Mouse (Mus musculus) kidney, adult 2 months (tissue): ENCODE measurements around the gene Ankrd28. TPM values are rescaled to one million over a fixed set of nuclear protein-coding genes. Genes with fewer than 3 reads are reported as not detected.
A peak's percentile ranks its signal among the peaks of the same experiment; 100 is the strongest.

Experiments
- DNase-seq: peaks from one replicate; pipeline ENCODE4 v3.0.0; 2021
- H3K27ac ChIP-seq: fragments of 200-500 bp; 2 replicates; pipeline ENCODE4 v1.5.1; 2012; ENCODE audit warnings: low read depth, low read length, control low read depth, inconsistent platforms; ENCODE audit not compliant: insufficient read depth
- H3K27me3 ChIP-seq: fragments of 200-500 bp; replicated peaks from 2 replicates; pipeline ENCODE4 v1.6.1; 2012; ENCODE audit warnings: mild to moderate bottlenecking, moderate library complexity, low read length, inconsistent platforms; ENCODE audit not compliant: control insufficient read depth, insufficient read depth
- H3K36me3 ChIP-seq: fragments of 200-500 bp; 2 replicates; pipeline ENCODE4 v1.6.1; 2012; ENCODE audit warnings: mild to moderate bottlenecking, moderate library complexity, low read length, inconsistent platforms; ENCODE audit not compliant: control insufficient read depth, insufficient read depth
- H3K4me1 ChIP-seq: fragments of 200-500 bp; 2 replicates; pipeline ENCODE4 v1.6.1; 2011; ENCODE audit warnings: low read length; ENCODE audit not compliant: control insufficient read depth, insufficient read depth
- H3K4me3 ChIP-seq: fragments of 200-500 bp; 2 replicates; pipeline ENCODE4 v1.5.1; 2011; ENCODE audit warnings: mild to moderate bottlenecking, low read depth, low read length, control low read depth; ENCODE audit not compliant: insufficient read depth
- CTCF ChIP-seq: fragments of 200-500 bp; conservative IDR thresholded peaks from 2 replicates; pipeline ENCODE4 v1.5.1; 2011; ENCODE audit warnings: low read depth, mild to moderate bottlenecking, control low read depth, low read length, moderate library complexity, mixed read lengths; ENCODE audit not compliant: insufficient read depth, insufficient read length
- POLR2A ChIP-seq: fragments of 200-500 bp; IDR thresholded peaks from one replicate; pipeline ENCODE4 v1.6.1; 2011; ENCODE audit warnings: low read depth, low read length, control low read depth
- WGBS: fragments of 180-500 bp; shearing (Covaris S2); methylation state at CpG from one replicate; pipeline ENCODE4 v1.1.7; 2018; 5-methylcytosine and 5-hydroxymethylcytosine counted together
- polyA plus RNA-seq: library from polyadenylated mRNA; depleted of rRNA; stranded (reverse); fragments of >200 nt; gene quantifications from 2 replicates; pipeline ENCODE4 v1.2.3, GENCODE M21; 2012

Ankrd28 gene
- polyA plus RNA-seq, 1 experiment, result 7.0 TPM

- Histone ChIP-seq H3K27me3 (no peaks in the 10 kb centered on the region), H3K4me1 (no peaks in the 10 kb centered on the region; the same call in 1 of the 2 replicates), H3K27ac (no peak overlapping the region), H3K4me3 (no peak overlapping the region), H3K36me3 (no peaks in the 10 kb centered on the region)
- no peak for DNase-seq
- TF ChIP-seq POLR2A (no peak), CTCF (no peak)
These were observed 3.2 kb downstream of the Ankrd28 start for GRCm38 (mm10) chr14:31827221-31827620.

- Histone ChIP-seq H3K27me3 (no peaks in the 10 kb centered on the region), H3K36me3 (no peaks in the 10 kb centered on the region), H3K4me3 (no peak overlapping the region), H3K27ac (no peak overlapping the region), H3K4me1 (0 out of 2 replicates have a peak, but pooled peaks cover 2% of the 10 kb centered on the region)
- peak; percentile 40 for DNase-seq
- 79% methylated on average over 5 of the region's 5 CpGs for WGBS
- TF ChIP-seq POLR2A (no peak), CTCF (no peak)
These were observed 20.5 kb downstream of the Ankrd28 start for GRCm38 (mm10) chr14:31809942-31810341.

DNA sequence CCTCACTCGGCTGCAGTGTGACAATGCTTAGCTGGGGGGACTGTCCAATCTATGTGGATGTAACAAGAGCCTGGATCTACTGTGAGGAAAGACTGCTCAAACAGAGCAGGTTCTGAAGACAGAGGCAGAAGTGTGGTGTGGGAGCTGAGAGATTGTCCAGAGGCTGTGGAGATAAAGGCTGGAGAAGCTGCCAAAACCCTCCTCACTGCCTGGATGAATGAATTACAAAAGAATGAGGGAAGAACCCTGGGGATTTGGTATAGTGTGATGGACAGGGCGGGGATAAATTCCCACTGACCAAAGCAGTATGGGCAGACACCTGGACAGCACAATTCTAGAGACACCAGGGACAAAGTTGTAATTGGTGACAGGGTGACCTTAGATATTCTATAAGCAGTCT, 26.7 kb downstream of the Ankrd28 start:
- Histone ChIP-seq H3K36me3 (no peaks in the 10 kb centered on the region), H3K27me3 (no peaks in the 10 kb centered on the region), H3K4me1 (no peaks in the 10 kb centered on the region; the same call in 1 of the 2 replicates), H3K4me3 (no peak overlapping the region), H3K27ac (no peak overlapping the region)
- TF ChIP-seq POLR2A, result no peak
- no peak for TF ChIP-seq CTCF
- no peak for DNase-seq
- WGBS, result 65% methylated on average over 2 of the region's 2 CpGs

DNA sequence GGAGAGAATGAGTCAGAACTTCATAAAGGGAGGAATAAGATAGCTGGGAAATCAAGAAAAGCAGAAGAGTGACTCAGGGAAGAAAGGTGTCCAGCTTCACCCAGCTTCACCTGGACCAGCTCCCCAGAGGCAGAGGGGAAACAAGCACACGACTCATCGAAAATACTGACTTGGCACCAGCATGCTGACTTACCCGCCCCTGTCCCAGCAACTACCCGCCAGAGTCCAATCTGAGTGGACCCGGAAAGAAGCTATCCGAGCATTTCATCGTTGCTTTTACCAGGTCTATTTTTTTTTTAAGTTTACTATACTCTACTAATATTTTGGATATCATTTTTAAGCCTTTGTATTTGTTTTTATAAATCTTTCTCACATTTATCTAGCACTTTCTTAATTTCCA, 29.5 kb downstream of the Ankrd28 start:
- peak; percentile 78 for DNase-seq
- Histone ChIP-seq H3K27ac (no peak overlapping the region), H3K27me3 (no peaks in the 10 kb centered on the region), H3K4me1 (no peaks in the 10 kb centered on the region; the same call in 1 of the 2 replicates), H3K4me3 (no peak overlapping the region), H3K36me3 (no peaks in the 10 kb centered on the region)
- TF ChIP-seq POLR2A (no peak), CTCF (no peak)
- 32% methylated on average over 7 of the region's 7 CpGs for WGBS

GRCm38 (mm10) chr14:31800446-31800845, 30.0 kb downstream of the Ankrd28 start:
- WGBS, result 84% methylated on average over 5 of the region's 5 CpGs
- DNase-seq, result no peak
- Histone ChIP-seq H3K27me3 (no peaks in the 10 kb centered on the region), H3K4me1 (no peaks in the 10 kb centered on the region; the same call in 1 of the 2 replicates), H3K4me3 (no peak overlapping the region), H3K27ac (no peak overlapping the region), H3K36me3 (no peaks in the 10 kb centered on the region)
- no peak for TF ChIP-seq POLR2A
- TF ChIP-seq CTCF, result no peak

DNA sequence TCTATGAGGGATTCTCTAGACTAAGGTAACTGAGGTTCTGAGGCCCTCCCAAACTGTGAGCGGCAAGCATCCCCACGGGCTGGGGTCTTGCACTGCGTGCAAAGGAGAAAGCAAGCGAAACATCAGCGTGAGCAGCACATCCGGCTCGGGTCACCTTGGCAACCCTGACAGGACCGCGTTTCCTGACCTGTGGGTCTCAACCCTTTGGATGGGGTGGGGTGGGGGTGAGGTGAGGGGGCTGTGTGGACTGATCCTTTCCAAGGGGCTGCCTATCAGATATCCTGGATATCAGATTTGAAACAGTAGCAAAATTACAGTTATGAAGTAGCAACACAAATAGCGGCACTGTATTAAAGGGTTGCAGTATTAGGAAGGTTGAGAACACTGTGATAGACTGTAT, 31.5 kb downstream of the Ankrd28 start:
- no peak overlapping the region for H3K27ac ChIP-seq
- H3K4me3 ChIP-seq, result no peak overlapping the region
- no peak for TF ChIP-seq POLR2A
- TF ChIP-seq CTCF, result no peak
- no peaks in the 10 kb centered on the region for H3K27me3 ChIP-seq
- DNase-seq, result no peak
- WGBS, result 59% methylated on average over 10 of the region's 10 CpGs
- H3K4me1 ChIP-seq, result peaks cover 2% of the 10 kb centered on the region; the same call in 1 of the 2 replicates
- no peaks in the 10 kb centered on the region for H3K36me3 ChIP-seq

GRCm38 (mm10) chr14:31795535-31795934, 34.9 kb downstream of the Ankrd28 start:
- Histone ChIP-seq H3K4me1 (peaks cover 2% of the 10 kb centered on the region; the same call in 1 of the 2 replicates), H3K27ac (no peak overlapping the region), H3K4me3 (no peak overlapping the region), H3K36me3 (no peaks in the 10 kb centered on the region), H3K27me3 (no peaks in the 10 kb centered on the region)
- DNase-seq, result no peak
- no peak for TF ChIP-seq POLR2A
- TF ChIP-seq CTCF, result no peak
- 50% methylated on average over 1 of the region's 1 CpGs for WGBS

DNA sequence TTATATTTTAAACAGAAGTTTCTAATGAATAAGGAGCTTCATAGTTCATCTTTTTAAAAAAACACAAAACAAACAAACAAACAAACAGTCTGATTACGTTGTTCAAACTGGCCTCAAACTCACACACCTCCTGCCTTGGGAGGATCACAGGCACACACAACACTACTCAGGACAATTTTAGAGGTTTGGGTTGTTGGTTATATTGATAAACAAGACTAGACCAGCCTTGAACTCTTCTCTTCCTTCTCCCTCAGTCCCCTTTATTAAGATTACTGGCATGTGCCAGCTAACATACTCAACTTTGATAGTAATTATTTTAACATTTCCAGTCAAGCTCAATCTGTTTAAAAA, 35.7 kb downstream of the Ankrd28 start:
- 43% methylated on average over 1 of the region's 1 CpGs for WGBS
- peaks cover 2% of the 10 kb centered on the region; the same call in 1 of the 2 replicates for H3K4me1 ChIP-seq

More for the DNA sequence above, 35.7 kb downstream of the Ankrd28 start:
- H3K27ac ChIP-seq, result no peak overlapping the region
- no peaks in the 10 kb centered on the region for H3K36me3 ChIP-seq
- no peak for TF ChIP-seq CTCF
- no peak for TF ChIP-seq POLR2A
- no peaks in the 10 kb centered on the region for H3K27me3 ChIP-seq
- DNase-seq, result no peak
- no peak overlapping the region for H3K4me3 ChIP-seq
